Mouse (Mus musculus): ENCODE results near the gene Avpi1.

- TF ChIP-seq TAL1 (IDR thresholded peaks at IDR 0.05; ENCODE audit: low read length) (no peak), GATA1 (IDR thresholded peaks at IDR 0.05; ENCODE audit: low read length) (no peak)
These were observed 18.4 kb upstream of the Avpi1 start, which contains the start of gene Marveld1 for GRCm38 (mm10) chr19:42147170-42147768.

Measured in erythroblast, embryonic 14.5 days (primary cell).